Mouse (Mus musculus) heart, adult 2 months (tissue): ENCODE measurements around the gene Golim4.

ENCODE experiments used
- CTCF ChIP-seq: fragments of 200-600 bp; IDR thresholded peaks from 2 replicates; pipeline ENCODE4 v1.8.1; 2022; ENCODE audit warnings: antibody characterized with exemption, mild to moderate bottlenecking, moderate library complexity
- POLR2A ChIP-seq: fragments of 200-500 bp; IDR thresholded peaks from 2 replicates; pipeline ENCODE4 v1.6.1; 2011; ENCODE audit warnings: mild to moderate bottlenecking, low read depth, low read length, control low read depth; ENCODE audit not compliant: insufficient read depth

- TF ChIP-seq POLR2A (no peak), CTCF (no peak)
These were observed 121.3 kb downstream of the Golim4 start for GRCm38 (mm10) chr3:75835286-75835967.
